Mouse (Mus musculus) midbrain, embryonic 11.5 days (tissue): ENCODE measurements around the gene Acvr1. TPM values are rescaled to one million over a fixed set of nuclear protein-coding genes. Genes with fewer than 3 reads are reported as not detected.

Source experiments
- ATAC-seq: fragments of 200-750 bp; cut with Nextera tagmentation; 2 replicates; pipeline ENCODE4 v1.8.0; 2017; ENCODE audit warnings: moderate TSS enrichment, moderate library complexity; ENCODE audit not compliant: low FRiP score
- DNase-seq: peaks from one replicate; pipeline ENCODE4 v3.0.0; 2015; ENCODE audit warnings: low spot score; ENCODE audit errors: missing footprints
- H3K27ac ChIP-seq: fragments of 300-500 bp; sonication (generic); 2 replicates; pipeline ENCODE4 v1.5.1; 2014; ENCODE audit warnings: low read depth, low read length
- H3K27me3 ChIP-seq: fragments of 300-500 bp; sonication (generic); 2 replicates; pipeline ENCODE4 v1.6.1; 2014; ENCODE audit warnings: mild to moderate bottlenecking, low read length, moderate library complexity, mixed read lengths; ENCODE audit not compliant: control insufficient read depth, insufficient read depth
- H3K36me3 ChIP-seq: fragments of 300-500 bp; sonication (generic); 2 replicates; pipeline ENCODE4 v1.6.1; 2014; ENCODE audit warnings: mild to moderate bottlenecking, low read length, moderate library complexity, mixed read lengths; ENCODE audit not compliant: control insufficient read depth, insufficient read depth
- H3K4me1 ChIP-seq: fragments of 300-500 bp; sonication (generic); 2 replicates; pipeline ENCODE4 v1.6.1; 2014; ENCODE audit warnings: low read length; ENCODE audit not compliant: control insufficient read depth, insufficient read depth
- H3K4me2 ChIP-seq: fragments of 300-500 bp; sonication (generic); 2 replicates; pipeline ENCODE4 v1.6.1; 2014; ENCODE audit warnings: mild to moderate bottlenecking, moderate library complexity
- H3K4me3 ChIP-seq: fragments of 300-500 bp; sonication (generic); 2 replicates; pipeline ENCODE4 v1.5.1; 2014; ENCODE audit warnings: low read depth, low read length
- H3K9ac ChIP-seq: fragments of 300-500 bp; sonication (generic); 2 replicates; pipeline ENCODE4 v1.6.1; 2014; ENCODE audit warnings: low read length
- H3K9me3 ChIP-seq: fragments of 300-500 bp; sonication (generic); 2 replicates; pipeline ENCODE4 v1.6.1; 2016; ENCODE audit warnings: low read length; ENCODE audit not compliant: control insufficient read depth
- WGBS: fragments of 180-500 bp; shearing (Covaris S2); extraction: QIAGEN DNeasy Blood & Tissue Kit; methylation state at CpG from one replicate; pipeline ENCODE4 v1.1.7; 2014; 5-methylcytosine and 5-hydroxymethylcytosine counted together
- polyA plus RNA-seq: library from polyadenylated mRNA; unstranded; fragments of >200 nt; fragmentation: Nextera tagmentation; extraction: Ambion mirVana; gene quantifications from 2 replicates; pipeline ENCODE4 v1.2.1, GENCODE M21; 2014

Acvr1 gene
- polyA plus RNA-seq, 1 experiment from 2014 or later: 4.9 TPM

GRCm38 (mm10) chr2:58433317-58433716, 133.6 kb downstream of the Acvr1 start:
- ATAC-seq: no peak
- no peak for DNase-seq
- Histone ChIP-seq H3K4me1 (no peaks in the 10 kb centered on the region), H3K4me2 (no peak overlapping the region), H3K36me3 (no peaks in the 10 kb centered on the region), H3K9me3 (no peaks in the 10 kb centered on the region), H3K27ac (no peak overlapping the region), H3K27me3 (no peaks in the 10 kb centered on the region), H3K9ac (no peak overlapping the region), H3K4me3 (no peak overlapping the region)
- 87% methylated on average over 2 of the region's 2 CpGs for WGBS

DNA sequence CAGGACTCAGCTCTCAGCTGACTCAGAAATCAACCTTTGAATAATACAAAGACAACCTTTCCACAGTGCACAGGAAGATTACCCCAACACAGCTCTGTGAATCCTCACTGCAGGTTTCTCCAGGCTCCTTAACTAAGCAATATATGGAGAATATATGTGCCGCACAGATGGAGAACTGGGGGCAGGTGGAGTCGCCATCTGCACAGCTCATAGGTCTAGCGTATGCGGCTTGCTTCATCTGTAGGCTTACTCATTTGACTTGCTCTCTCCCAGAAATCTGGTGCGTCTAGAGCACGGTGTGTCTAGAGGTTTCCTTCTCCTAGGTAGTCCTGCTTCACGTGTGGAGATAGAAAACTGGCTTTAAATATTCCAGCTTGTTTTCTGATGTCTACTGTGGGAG, 134.7 kb downstream of the Acvr1 start:
- H3K36me3 ChIP-seq: no peaks in the 10 kb centered on the region
- H3K9ac ChIP-seq: no peak overlapping the region
- H3K27ac ChIP-seq: no peak overlapping the region
- no peaks in the 10 kb centered on the region for H3K27me3 ChIP-seq
- DNase-seq: no peak
- H3K4me1 ChIP-seq: no peaks in the 10 kb centered on the region
- H3K9me3 ChIP-seq: no peaks in the 10 kb centered on the region
- WGBS: 98% methylated on average over 7 of the region's 7 CpGs
- no peak overlapping the region for H3K4me2 ChIP-seq
- no peak for ATAC-seq
- H3K4me3 ChIP-seq: no peak overlapping the region

DNA sequence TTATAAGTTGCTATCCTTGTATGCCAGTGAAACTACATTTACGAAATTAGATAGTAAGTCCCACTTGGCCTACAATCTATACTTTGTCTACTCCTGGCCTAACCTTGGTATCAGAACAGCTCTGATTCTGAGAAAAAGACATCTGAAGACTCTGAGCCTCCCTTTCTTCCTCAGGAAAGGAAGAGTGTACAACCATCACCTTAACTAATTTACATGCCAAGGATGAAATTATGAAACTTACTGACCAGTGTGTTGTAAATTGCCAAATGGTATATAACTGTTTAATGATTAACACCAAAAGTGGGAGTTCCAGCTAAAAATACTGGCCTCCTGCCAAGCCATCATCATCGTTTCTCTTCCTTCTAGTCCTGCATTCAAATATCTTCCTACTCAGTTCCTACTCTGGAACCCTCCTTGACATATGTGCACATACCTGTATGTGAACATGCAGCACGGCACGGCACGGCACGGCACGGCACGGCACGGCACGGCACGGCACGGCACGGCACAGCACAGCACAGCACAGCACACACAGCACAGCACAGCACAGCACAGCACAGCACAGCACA, 141.4 kb downstream of the Acvr1 start:
- Histone ChIP-seq H3K9ac (no peak overlapping the region), H3K4me1 (no peaks in the 10 kb centered on the region), H3K27me3 (no peaks in the 10 kb centered on the region), H3K4me3 (no peak overlapping the region), H3K9me3 (no peaks in the 10 kb centered on the region), H3K4me2 (no peak overlapping the region), H3K36me3 (no peaks in the 10 kb centered on the region), H3K27ac (no peak overlapping the region)
- no peak for ATAC-seq
- no peak for DNase-seq
- 95% methylated on average over 13 of the region's 13 CpGs for whole genome bisulfite sequencing

DNA sequence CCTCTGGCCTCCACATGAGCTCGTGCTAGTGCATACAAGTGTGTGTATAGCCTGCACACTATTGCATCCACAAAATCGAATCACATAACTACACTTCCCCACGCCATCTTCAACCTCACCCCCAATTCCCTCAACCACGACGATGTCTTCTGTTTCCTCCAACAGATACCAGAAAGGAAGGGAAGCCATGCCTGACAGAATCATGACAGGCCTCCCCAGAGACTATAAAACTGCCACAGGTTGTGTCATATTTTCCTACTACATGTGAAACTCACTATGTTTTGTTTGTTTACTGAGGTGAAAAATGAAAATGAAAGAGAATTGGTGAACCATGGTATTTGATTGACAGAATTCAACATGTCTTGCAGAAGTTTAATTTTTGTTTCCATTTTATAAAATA, 143.6 kb downstream of the Acvr1 start:
- ATAC-seq: no peak
- H3K4me2 ChIP-seq: no peak overlapping the region

DNA sequence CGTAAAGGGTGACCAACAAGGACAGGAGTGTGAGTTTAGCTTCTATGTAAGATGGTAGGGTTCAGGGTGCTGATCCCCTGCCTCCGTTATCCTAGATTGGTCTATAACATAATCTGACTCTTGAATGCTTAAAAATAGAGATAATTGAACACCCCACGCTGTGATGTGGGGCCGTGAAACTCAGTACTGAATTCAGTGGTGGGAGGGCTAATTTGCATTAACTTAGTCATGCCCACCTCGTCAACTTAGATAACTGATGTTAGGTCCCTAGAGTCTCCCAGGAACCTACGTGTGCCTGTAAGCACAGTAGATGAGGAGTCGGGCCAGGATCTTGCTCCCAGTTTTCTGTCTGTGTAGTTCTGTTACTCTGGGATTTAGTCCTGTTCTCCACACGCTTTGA, 147.4 kb downstream of the Acvr1 start:
- ATAC-seq: no peak
- WGBS: 77% methylated on average over 8 of the region's 8 CpGs
- H3K4me2 ChIP-seq: no peak overlapping the region
- no peaks in the 10 kb centered on the region for H3K9me3 ChIP-seq
- H3K27me3 ChIP-seq: no peaks in the 10 kb centered on the region
- no peak overlapping the region for H3K9ac ChIP-seq
- no peaks in the 10 kb centered on the region for H3K36me3 ChIP-seq
- DNase-seq: no peak
- no peak overlapping the region for H3K4me3 ChIP-seq
- no peaks in the 10 kb centered on the region for H3K4me1 ChIP-seq
- no peak overlapping the region for H3K27ac ChIP-seq

More for the DNA sequence above, 143.6 kb downstream of the Acvr1 start:
- H3K27me3 ChIP-seq: no peaks in the 10 kb centered on the region
- WGBS: 85% methylated on average over 5 of the region's 5 CpGs
- no peaks in the 10 kb centered on the region for H3K36me3 ChIP-seq
- no peaks in the 10 kb centered on the region for H3K4me1 ChIP-seq
- no peak for DNase-seq
- H3K4me3 ChIP-seq: no peak overlapping the region
- no peak overlapping the region for H3K27ac ChIP-seq
- H3K9ac ChIP-seq: no peak overlapping the region
- H3K9me3 ChIP-seq: no peaks in the 10 kb centered on the region

DNA sequence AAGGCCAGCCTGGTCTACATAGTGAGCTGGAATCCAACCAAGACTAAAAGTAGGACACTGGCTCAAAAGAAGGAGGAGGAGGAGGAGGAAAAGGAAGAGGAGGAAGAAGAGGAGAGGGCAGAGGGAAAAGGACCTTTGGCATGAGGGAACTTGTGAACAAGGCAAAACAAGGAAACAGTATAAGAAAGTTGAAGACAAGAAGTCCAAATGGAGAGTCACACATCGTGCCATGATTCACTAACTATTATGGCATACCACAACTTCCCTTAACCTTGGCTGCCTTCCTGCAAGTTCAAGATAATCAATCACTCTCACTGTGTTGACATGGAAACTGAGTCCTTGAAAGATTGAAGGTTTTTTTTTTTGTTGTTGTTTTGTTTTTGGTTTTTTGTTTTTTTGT, 148.8 kb downstream of the Acvr1 start:
- H3K36me3 ChIP-seq: no peaks in the 10 kb centered on the region
- no peaks in the 10 kb centered on the region for H3K9me3 ChIP-seq
- 100% methylated on average over 1 of the region's 1 CpGs for WGBS
- H3K27me3 ChIP-seq: no peaks in the 10 kb centered on the region
- DNase-seq (no peak), ATAC-seq (no peak)
- no peak overlapping the region for H3K27ac ChIP-seq
- H3K9ac ChIP-seq: no peak overlapping the region
- no peak overlapping the region for H3K4me2 ChIP-seq
- no peaks in the 10 kb centered on the region for H3K4me1 ChIP-seq
- H3K4me3 ChIP-seq: no peak overlapping the region

GRCm38 (mm10) chr2:58417684-58418083, 149.3 kb downstream of the Acvr1 start:
- Histone ChIP-seq H3K4me2 (no peak overlapping the region), H3K4me1 (no peaks in the 10 kb centered on the region), H3K4me3 (no peak overlapping the region), H3K27me3 (no peaks in the 10 kb centered on the region), H3K36me3 (no peaks in the 10 kb centered on the region), H3K27ac (no peak overlapping the region), H3K9me3 (no peaks in the 10 kb centered on the region), H3K9ac (no peak overlapping the region)
- DNase-seq (no peak), ATAC-seq (no peak)
- WGBS: 89% methylated on average over 9 of the region's 9 CpGs

- Histone ChIP-seq H3K27me3 (no peaks in the 10 kb centered on the region), H3K9me3 (no peaks in the 10 kb centered on the region), H3K4me1 (no peaks in the 10 kb centered on the region), H3K36me3 (no peaks in the 10 kb centered on the region), H3K27ac (no peak overlapping the region), H3K4me3 (no peak overlapping the region), H3K4me2 (no peak overlapping the region), H3K9ac (no peak overlapping the region)
- DNase-seq: no peak
- no peak for ATAC-seq
These were observed 151.9 kb downstream of the Acvr1 start for GRCm38 (mm10) chr2:58415037-58415436.

DNA sequence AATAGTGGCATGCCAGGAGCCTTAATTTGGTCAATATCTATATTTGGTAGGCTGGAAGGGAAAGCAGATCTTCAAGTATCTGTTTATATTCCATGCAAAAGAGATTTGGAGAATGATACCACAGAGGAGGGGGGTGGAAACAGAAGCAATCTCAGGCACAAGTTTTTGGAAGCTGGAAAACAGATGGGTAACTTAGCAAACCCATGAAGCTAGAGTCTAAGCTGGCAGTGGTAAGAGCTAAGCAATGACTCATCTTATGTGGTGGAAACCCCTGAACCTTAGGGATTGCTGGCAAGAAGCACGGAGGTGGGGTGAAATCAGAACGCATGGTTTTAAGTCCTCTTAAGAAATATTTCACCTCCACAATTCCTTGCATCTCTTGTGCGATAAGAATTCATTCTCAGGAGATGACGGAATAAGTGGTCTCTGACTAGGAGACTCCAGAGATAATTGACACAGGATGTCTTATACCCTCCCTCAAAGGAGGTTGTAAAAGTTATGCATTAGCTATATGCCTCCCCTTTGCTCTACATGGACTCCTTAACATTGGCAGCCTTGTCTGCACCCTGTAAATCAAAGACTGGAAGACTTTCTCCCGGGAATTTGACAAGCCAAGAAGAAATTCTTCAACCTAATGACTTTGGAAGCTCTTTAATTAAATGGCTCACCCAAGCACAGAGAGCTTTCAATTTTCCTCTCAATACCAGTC, 157.9 kb downstream of the Acvr1 start:
- DNase-seq (no peak), ATAC-seq (no peak)
- Histone ChIP-seq H3K9me3 (no peaks in the 10 kb centered on the region), H3K4me3 (no peak overlapping the region), H3K4me2 (no peak overlapping the region), H3K27ac (no peak overlapping the region), H3K36me3 (no peaks in the 10 kb centered on the region), H3K9ac (no peak overlapping the region), H3K27me3 (no peaks in the 10 kb centered on the region), H3K4me1 (no peaks in the 10 kb centered on the region)
- 88% methylated on average over 5 of the region's 5 CpGs for whole genome bisulfite sequencing
